Comparison of ENCODE assay signal across 13 mouse cellular contexts in the genomic region with DNA sequence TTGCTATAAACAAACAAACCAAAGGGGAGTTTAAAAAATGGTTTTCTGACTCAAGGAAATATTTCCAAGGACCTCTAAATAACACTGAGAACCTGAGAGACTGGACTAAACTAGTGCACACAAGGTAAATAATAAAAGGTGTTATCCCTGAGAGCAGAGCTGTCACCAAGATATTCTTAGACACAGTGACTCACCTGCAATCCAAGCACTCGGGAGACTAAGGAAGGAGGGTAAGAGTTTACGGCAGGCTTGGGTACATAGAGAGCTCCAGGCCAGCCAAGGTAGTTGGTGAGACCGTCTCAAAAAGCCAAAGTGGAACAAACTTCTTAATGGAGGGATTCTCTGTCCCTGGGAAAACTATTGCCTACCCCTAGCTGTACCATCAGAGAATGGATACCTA.
"Had no signal": no experiment of that assay in that cellular context is flagged by ENCODE, and none has a peak within 500 bp of the region (broad histone marks: within the 10 kb centered on the region; RNA-seq: fewer than 3 reads in every experiment).

No protein-coding gene starts in this region.

- H3K9ac ChIP-seq: liver, embryonic 15.5 days; lung, embryonic 15.5 days; midbrain, embryonic 13.5 days had no signal

- H3K27me3 ChIP-seq: liver, embryonic 15.5 days; lung, embryonic 15.5 days had no signal

- H3K36me3 ChIP-seq: limb, embryonic 10.5 days; liver, embryonic 15.5 days; lung, embryonic 15.5 days; midbrain, embryonic 13.5 days had no signal

- DNase-seq: kidney, adult 18-20 months; kidney, postnatal 10 days; kidney, postnatal 4 days; right cerebral cortex, postnatal 14 days; thymus, adult 18-20 months; thymus, postnatal 14 days had no signal

- ATAC-seq: inflammation-experienced regulatory T-cells, adult 6 months; midbrain, embryonic 13.5 days had no signal

- H3K27ac ChIP-seq: left cerebral cortex, adult 2 months; limb, embryonic 10.5 days; liver, embryonic 15.5 days; lung, embryonic 15.5 days; midbrain, embryonic 13.5 days had no signal

- H3K4me2 ChIP-seq: liver, embryonic 11.5 days; liver, embryonic 15.5 days; lung, embryonic 15.5 days; midbrain, embryonic 13.5 days had no signal

- H3K4me1 ChIP-seq: limb, embryonic 10.5 days; lung, embryonic 15.5 days had no signal

- H3K4me3 ChIP-seq: left cerebral cortex, adult 2 months; limb, embryonic 10.5 days; liver, embryonic 15.5 days; lung, embryonic 15.5 days; midbrain, embryonic 13.5 days had no signal

- H3K9me3 ChIP-seq: limb, embryonic 10.5 days; liver, embryonic 15.5 days; lung, embryonic 15.5 days; midbrain, embryonic 13.5 days had no signal
